Mouse (Mus musculus) testis, adult 2 months (tissue): ENCODE data around the gene Wfdc15b.

Experiments
- CTCF ChIP-seq: fragments of 200-500 bp; IDR thresholded peaks from 2 replicates; pipeline ENCODE4 v1.5.1; 2012; ENCODE audit warnings: low read depth, mild to moderate bottlenecking, inconsistent platforms, low read length, moderate library complexity; ENCODE audit not compliant: control insufficient read depth, insufficient read depth, insufficient replicate concordance
- POLR2A ChIP-seq: fragments of 200-500 bp; IDR thresholded peaks from 2 replicates; pipeline ENCODE4 v1.6.1; 2012; ENCODE audit warnings: low read depth, mild to moderate bottlenecking, inconsistent platforms, low read length, moderate library complexity; ENCODE audit not compliant: control insufficient read depth

DNA sequence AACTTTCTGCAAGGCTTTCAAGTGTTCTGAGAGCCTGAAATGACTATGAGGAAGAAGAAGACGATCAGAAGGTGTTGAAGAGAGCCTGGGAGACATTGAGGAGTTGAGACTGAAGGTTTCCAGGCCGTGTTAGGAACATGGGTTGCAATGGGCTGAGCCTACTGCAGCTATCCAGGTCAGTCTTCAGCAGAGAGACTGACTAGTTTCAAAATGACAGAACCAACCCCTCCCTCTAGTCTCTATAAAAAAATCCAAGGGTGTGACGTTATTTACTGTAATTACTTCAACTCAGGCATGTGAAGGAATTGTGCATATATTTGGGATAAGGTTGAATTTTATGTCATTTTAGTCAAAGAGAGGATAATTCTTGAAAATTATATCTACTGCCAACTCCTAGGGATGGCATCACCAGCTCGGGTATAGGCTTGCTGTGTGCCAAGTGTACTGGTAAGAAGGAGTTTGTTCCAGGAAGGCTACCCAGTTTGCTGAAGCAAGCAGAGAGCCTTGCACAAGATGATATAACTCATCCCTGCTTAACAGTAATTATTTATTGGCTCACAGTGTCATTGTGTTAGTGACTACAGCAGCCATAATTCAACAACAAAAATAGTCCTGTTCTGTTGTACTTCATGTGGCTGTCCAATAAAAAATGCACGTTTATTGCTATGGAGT, 26.4 kb downstream of the Wfdc15b start:
- no peak for TF ChIP-seq CTCF
- no peak for TF ChIP-seq POLR2A
